Mouse (Mus musculus): ENCODE measurements around the gene Ubl7.

Gene Ubl7

GRCm38 (mm10) chr9:57965281-57966185, 54.8 kb downstream of the Ubl7 start:
- DNase-seq (ENCODE audit: low read depth, low spot score), result no peak

- DNase-seq (ENCODE audit: low read depth, low spot score), result peak; percentile 60
Measured at GRCm38 (mm10) chr9:57967237-57967960, 56.6 kb downstream of the Ubl7 start.

- no peak for DNase-seq (ENCODE audit: low read depth, low spot score)
Measured at GRCm38 (mm10) chr9:57968166-57968771, 57.5 kb downstream of the Ubl7 start.

GRCm38 (mm10) chr9:57968783-57969542, 58.2 kb downstream of the Ubl7 start:
- no peak for DNase-seq (ENCODE audit: low read depth, low spot score)

GRCm38 (mm10) chr9:57969736-57970495, 59.1 kb downstream of the Ubl7 start:
- no peak for DNase-seq (ENCODE audit: low read depth, low spot score)

GRCm38 (mm10) chr9:57971413-57971812, 60.6 kb downstream of the Ubl7 start:
- no peak for DNase-seq (ENCODE audit: low read depth, low spot score)

GRCm38 (mm10) chr9:57972141-57972591, 61.4 kb downstream of the Ubl7 start:
- no peak for DNase-seq (ENCODE audit: low read depth, low spot score)

- no peak for DNase-seq (ENCODE audit: low read depth, low spot score)
Measured at GRCm38 (mm10) chr9:57972776-57973439, 62.1 kb downstream of the Ubl7 start.

GRCm38 (mm10) chr9:57973440-57974066, 62.8 kb downstream of the Ubl7 start:
- no peak for DNase-seq (ENCODE audit: low read depth, low spot score)

- no peak for DNase-seq (ENCODE audit: low read depth, low spot score)
Measured at GRCm38 (mm10) chr9:57974221-57974620, 63.4 kb downstream of the Ubl7 start.

GRCm38 (mm10) chr9:57975200-57975821, 64.5 kb downstream of the Ubl7 start:
- no peak for DNase-seq (ENCODE audit: low read depth, low spot score)

- no peak for DNase-seq (ENCODE audit: low read depth, low spot score)
Measured at GRCm38 (mm10) chr9:57978025-57978424, 67.2 kb downstream of the Ubl7 start.

GRCm38 (mm10) chr9:57978858-57979257, 68.1 kb downstream of the Ubl7 start:
- no peak for DNase-seq (ENCODE audit: low read depth, low spot score)
